Mouse (Mus musculus) liver, postnatal 0 days (tissue): ENCODE measurements around the gene Ccdc194.

ENCODE experiments used
- CTCF ChIP-seq: sonication (generic); IDR thresholded peaks from 2 replicates; pipeline ENCODE4 v1.5.1; 2016; ENCODE audit warnings: antibody characterized with exemption, low read depth
- EP300 ChIP-seq: IDR thresholded peaks from 2 replicates; pipeline ENCODE4 v1.6.1; 2016; ENCODE audit warnings: antibody characterized with exemption, low read depth, mild to moderate bottlenecking

- TF ChIP-seq EP300 (peak; percentile 48; the same call in 1 of the 2 replicates), CTCF (no peak)
Observed at GRCm38 (mm10) chr8:71570291-71570954, 44.9 kb upstream of the Ccdc194 start.
